Mouse (Mus musculus) monocyte, adult 5-6 weeks (primary cell): Measurements from ENCODE around the gene Gm3500. TPM values are rescaled to one million over a fixed set of nuclear protein-coding genes. Genes with fewer than 3 reads are reported as not detected.
"Not testable (repeated sequence)": the region's sequence is repeated elsewhere in the genome, so short reads cannot be mapped to it uniquely, and the experiment has no call there.

Experiments
- ATAC-seq: fragments of 153-309, 156-312 bp; replicated peaks from 2 replicates; pipeline ENCODE4 v1.8.0; 2017; ENCODE audit warnings: mild to moderate bottlenecking; ENCODE audit not compliant: low TSS enrichment, insufficient number of reproducible peaks, severe bottlenecking, poor library complexity, low FRiP score
- total RNA-seq: library from RNA; stranded (forward); fragments of 200-1000, 200-491, 200-594 nt; gene quantifications from 3 replicates; pipeline ENCODE4 v1.2.3, GENCODE M21; 2017

The Gm3500 gene
- not detected in 3 replicates for total RNA-seq

DNA sequence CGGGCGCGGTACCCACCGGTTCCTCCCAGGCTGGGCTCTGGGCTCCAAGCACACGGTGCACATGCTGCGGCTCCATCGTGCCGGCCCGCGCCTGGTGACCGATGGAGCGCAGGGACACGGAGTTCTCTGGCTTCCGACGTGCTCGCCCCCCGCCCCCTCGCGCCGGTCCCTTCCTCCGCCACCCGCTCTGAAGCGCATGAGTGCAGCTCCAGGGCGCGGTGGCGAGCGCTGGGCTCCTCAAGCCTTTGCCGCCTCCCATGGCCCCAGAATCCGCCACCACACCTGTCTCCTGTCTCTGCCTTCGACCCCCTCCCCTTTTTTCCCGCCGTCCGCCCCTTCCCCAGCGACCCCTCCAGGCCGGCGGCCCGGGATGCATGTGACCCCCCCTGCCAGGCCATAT, at the start of gene Gm3500:
Gene Gm3500, minus strand, starts transcription at position 101 of the 400 bp plus-strand sequence.
- ATAC-seq: not testable (repeated sequence)

- ATAC-seq: not testable (repeated sequence)
Measured at GRCm38 (mm10) chr14:5334828-5335227, 54.0 kb downstream of the Gm3500 start, which contains the start of gene Gm3542. Gene Gm3542, minus strand, starts transcription at chr14:5334928.

Other genes starting within 250 kb of the Gm3500 start
- gene Gm3317, start 224.5 kb downstream of the Gm3500 start, total RNA-seq: not detected in 3 replicates
- gene Gm8271, start 203.3 kb downstream of the Gm3500 start, total RNA-seq: not detected in 3 replicates
- not detected in 3 replicates for gene Gm3526, start 128.5 kb downstream of the Gm3500 start, total RNA-seq
- not detected in 3 replicates for gene Gm3542, start 54.1 kb downstream of the Gm3500 start, total RNA-seq
- gene Gm3194, start 66.4 kb upstream of the Gm3500 start, total RNA-seq: not detected in 3 replicates
- not detected in 3 replicates for gene Gm8246, start 88.8 kb upstream of the Gm3500 start, total RNA-seq
- not detected in 3 replicates for gene Gm3187, start 95.2 kb upstream of the Gm3500 start, total RNA-seq
- not detected in 3 replicates for gene Gm3488, start 112.6 kb upstream of the Gm3500 start, total RNA-seq
- not detected in 3 replicates for gene Gm3532, start 149.4 kb upstream of the Gm3500 start, total RNA-seq
- gene Gm8265, start 244.0 kb upstream of the Gm3500 start, total RNA-seq: not detected in 3 replicates